Mouse (Mus musculus) central nervous system, embryonic 14 days (tissue): ENCODE measurements around the gene Tbx1. TPM values are rescaled to one million over a fixed set of nuclear protein-coding genes. Genes with fewer than 3 reads are reported as not detected.

Source experiments
- polyA plus RNA-seq: library from polyadenylated mRNA; depleted of rRNA; stranded (reverse); fragments of >200 nt; gene quantifications from 2 replicates; pipeline ENCODE4 v1.2.3, GENCODE M21; 2012; rRNA removed

Tbx1 gene
- polyA plus RNA-seq: 1.3 and 6.8 TPM in 2 replicates

DNA sequence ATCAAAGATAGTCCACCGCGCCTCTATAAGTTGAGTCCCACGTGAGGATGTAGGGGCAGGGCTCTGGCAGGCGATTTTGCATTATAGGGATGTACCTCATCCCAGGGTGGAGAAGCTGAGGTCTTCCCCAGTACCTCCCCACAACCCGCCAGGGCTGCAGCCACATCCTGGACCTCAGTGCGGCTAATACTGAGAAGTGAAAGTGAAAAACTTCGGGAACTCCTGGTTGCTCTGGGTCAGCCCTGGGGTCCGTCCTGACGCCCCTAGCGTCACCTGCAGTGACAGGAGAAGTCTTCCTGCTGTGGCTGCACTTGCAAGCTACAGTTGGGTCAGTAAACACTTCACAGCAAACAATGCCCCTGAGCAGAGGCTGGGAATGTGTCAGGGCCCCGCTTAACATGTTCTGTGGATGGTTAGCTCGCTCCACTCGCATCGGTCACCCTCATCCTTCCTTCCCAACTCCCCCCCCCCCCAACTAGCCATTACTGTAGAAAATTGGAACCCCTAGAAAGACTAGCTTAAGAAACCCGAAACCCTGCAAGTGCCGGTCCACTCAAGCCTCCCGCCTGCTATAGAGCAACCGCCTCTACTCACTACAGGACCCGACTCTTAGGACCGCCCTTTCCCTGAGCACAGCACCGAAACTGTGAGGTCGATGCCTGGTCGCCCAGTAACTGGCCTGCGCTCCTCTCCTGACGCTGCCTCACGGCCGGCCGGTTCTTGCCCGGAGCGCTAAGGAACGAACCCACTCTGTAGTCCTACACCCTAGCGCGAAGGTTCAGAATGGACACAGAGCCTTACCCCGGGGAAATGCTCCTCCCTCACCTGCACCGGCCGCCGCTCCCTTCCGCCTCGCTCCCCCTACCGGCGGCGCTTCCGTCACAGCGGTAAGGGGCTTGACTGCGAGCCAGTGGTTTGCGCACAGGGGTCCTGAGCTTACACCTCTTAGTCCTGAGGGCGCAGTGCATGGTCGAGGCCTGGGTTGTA lies at the start of gene Tbx1:
TSS of gene Tbx1 (minus strand) at position 868 of the 987 bp plus-strand sequence.

DNA sequence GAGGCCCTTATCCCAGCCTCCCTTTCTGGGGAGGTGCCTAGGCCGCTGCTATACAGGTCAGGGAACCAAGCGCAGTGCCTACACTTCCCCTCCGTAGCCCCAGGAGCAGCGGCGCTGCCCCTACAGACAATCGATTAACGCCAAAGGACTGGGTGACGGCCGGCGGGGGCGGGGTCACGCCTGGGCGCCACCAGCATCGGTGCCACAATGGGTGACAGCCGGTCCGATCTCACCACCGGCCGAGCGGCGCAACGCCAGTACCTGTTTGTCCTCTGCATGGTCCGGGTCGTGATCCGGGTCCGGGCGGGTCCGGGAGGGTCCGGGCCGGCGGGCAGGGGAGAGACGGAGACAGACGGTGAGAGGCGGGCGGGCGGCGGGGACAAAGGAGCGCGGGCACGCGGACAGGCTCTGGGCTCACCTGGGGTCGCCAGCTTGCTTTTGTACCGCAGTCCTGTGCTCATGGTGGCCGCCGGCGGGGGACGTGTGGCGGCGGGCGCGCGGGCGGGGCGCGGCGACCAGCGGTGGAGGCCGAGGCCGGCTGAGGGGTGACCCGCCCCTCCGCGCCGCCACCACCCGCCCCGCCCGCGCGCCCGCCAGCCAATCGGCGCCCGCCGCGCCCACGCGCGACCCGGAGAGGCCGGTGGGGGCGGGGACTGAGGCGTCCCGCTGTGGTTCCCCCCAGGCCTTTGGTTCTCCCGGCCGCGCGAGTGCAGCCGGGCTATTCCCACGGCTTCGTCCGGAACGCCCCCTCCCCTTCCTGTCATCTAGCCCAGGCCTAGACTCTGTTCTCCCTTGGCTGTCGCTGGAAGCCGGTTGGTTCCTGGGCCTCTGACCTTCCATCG lies 39.1 kb upstream of the Tbx1 start, which contains the start of gene Sept5:
TSS of gene Sept5 (minus strand) at position 565 of the 842 bp plus-strand sequence.

DNA sequence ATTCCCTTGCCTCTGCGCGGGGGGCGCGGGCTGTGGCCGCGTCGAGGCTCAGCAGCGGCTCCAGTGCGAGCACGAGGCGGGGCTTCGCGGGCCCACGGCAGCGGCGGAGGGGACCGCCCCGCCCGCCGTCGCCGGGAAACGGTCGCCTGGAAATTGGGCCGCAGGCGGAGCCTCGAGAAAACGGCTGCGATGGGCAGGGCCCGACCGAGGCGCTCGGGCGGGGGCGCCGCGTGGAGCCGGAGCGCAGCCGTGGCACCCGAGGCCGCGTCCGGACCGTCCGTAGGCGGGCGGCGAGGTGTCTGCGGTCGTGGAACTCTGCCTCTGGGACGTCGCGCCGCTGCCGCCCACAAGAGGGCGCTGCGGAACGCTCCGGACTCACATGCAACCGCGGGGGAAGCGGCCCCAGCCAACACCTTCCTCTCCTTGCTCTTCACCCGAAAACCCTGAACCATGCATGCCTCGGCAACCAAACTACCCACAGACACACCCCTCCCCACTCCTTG lies 36.0 kb upstream of the Tbx1 start, which contains the start of gene Gm49601:
TSS of gene Gm49601 (minus strand) at position 52 of the 503 bp plus-strand sequence.

DNA sequence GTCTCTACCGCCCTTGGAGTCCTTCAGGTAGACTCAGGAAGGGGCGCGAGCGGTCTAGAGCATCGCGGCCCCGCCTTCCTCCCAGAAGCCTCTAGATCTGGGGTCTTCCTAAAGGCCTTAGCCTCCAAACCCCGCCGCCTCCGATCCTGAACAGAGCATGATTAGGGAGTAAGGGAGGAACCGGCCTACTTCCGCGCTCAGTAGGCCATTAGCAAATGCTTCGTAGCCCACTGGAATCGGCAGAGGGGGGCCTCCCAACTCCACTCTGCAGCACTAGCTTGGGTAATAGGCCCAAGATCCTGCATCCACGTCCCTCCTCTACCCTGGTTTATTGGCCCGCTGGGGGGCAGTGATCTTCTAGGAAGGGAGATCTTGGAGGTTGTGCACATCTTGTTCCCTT lies 31.5 kb upstream of the Tbx1 start, which contains the start of gene Gp1bb:
TSS of gene Gp1bb (minus strand) at position 385 of the 400 bp plus-strand sequence.

Other genes with a start within 250 kb of the Tbx1 start
- 57.0 and 57.6 TPM in 2 replicates for gene Tango2, start 242.6 kb downstream of the Tbx1 start, polyA plus RNA-seq
- 137 and 154 TPM in 2 replicates for gene Arvcf, start 242.5 kb downstream of the Tbx1 start, polyA plus RNA-seq
- 19.2 and 20.1 TPM in 2 replicates for gene Txnrd2, start 164.3 kb downstream of the Tbx1 start, polyA plus RNA-seq
- gene Comt, start 163.8 kb downstream of the Tbx1 start, polyA plus RNA-seq: 57.9 and 65.8 TPM in 2 replicates
- gene Gnb1l, start 92.0 kb downstream of the Tbx1 start, polyA plus RNA-seq: 12.7 and 15.1 TPM in 2 replicates
- 7.7 and 10.5 TPM in 2 replicates for gene Rtl10, start 91.8 kb downstream of the Tbx1 start, polyA plus RNA-seq
- 13.7 and 16.3 TPM in 2 replicates for gene Gp1bb, start 31.7 kb upstream of the Tbx1 start, polyA plus RNA-seq
- 101 and 103 TPM in 2 replicates for gene Gm49601, start 35.8 kb upstream of the Tbx1 start, polyA plus RNA-seq
- gene Sept5, start 39.3 kb upstream of the Tbx1 start, polyA plus RNA-seq: 274 and 303 TPM in 2 replicates
- gene Cldn5, start 186.2 kb upstream of the Tbx1 start, polyA plus RNA-seq: 90.4 and 93.1 TPM in 2 replicates
- gene Ufd1, start 221.1 kb upstream of the Tbx1 start, polyA plus RNA-seq: 79.7 and 84.8 TPM in 2 replicates
- 28.2 and 34.5 TPM in 2 replicates for gene Cdc45, start 221.3 kb upstream of the Tbx1 start, polyA plus RNA-seq
- gene 2510002D24Rik, start 245.9 kb upstream of the Tbx1 start, polyA plus RNA-seq: 34.8 and 40.7 TPM in 2 replicates
- 0.93 and 3.8 TPM in 2 replicates for gene Gm28539, start 245.9 kb upstream of the Tbx1 start, polyA plus RNA-seq